Mouse (Mus musculus) hindbrain, postnatal 0 days (tissue): Measurements from ENCODE around the gene Actl11. TPM values are rescaled to one million over a fixed set of nuclear protein-coding genes. Genes with fewer than 3 reads are reported as not detected.

Experiments
- ATAC-seq: fragments of 200-750 bp; cut with Nextera tagmentation; 2 replicates; pipeline ENCODE4 v1.8.0; 2017; ENCODE audit warnings: mild to moderate bottlenecking, moderate TSS enrichment, moderate library complexity
- DNase-seq: peaks from one replicate; pipeline ENCODE4 v3.0.0-alpha.2; 2015; ENCODE audit warnings: low spot score
- H3K27ac ChIP-seq: fragments of 300-500 bp; sonication (generic); 2 replicates; pipeline ENCODE4 v1.5.1; 2014; ENCODE audit warnings: mild to moderate bottlenecking
- H3K27me3 ChIP-seq: fragments of 300-500 bp; sonication (generic); 2 replicates; pipeline ENCODE4 v1.6.1; 2014; ENCODE audit warnings: low read length, mixed read lengths; ENCODE audit not compliant: insufficient read depth
- H3K36me3 ChIP-seq: fragments of 300-500 bp; sonication (generic); 2 replicates; pipeline ENCODE4 v1.6.1; 2014; ENCODE audit warnings: low read length, mixed read lengths; ENCODE audit not compliant: insufficient read depth
- H3K4me1 ChIP-seq: fragments of 300-500 bp; sonication (generic); 2 replicates; pipeline ENCODE4 v1.6.1; 2014; ENCODE audit warnings: antibody characterized with exemption, low read length, mixed read lengths; ENCODE audit not compliant: insufficient read depth
- H3K4me2 ChIP-seq: fragments of 300-500 bp; sonication (generic); 2 replicates; pipeline ENCODE4 v1.6.1; 2014; ENCODE audit warnings: low read depth, mild to moderate bottlenecking, low read length, moderate library complexity, mixed read lengths
- H3K4me3 ChIP-seq: fragments of 300-500 bp; sonication (generic); 2 replicates; pipeline ENCODE4 v1.5.1; 2014; ENCODE audit warnings: low read length
- H3K9ac ChIP-seq: fragments of 300-500 bp; sonication (generic); replicated peaks from 2 replicates; pipeline ENCODE4 v1.6.1; 2014; ENCODE audit warnings: mild to moderate bottlenecking, low read length, moderate library complexity, mixed read lengths
- H3K9me3 ChIP-seq: fragments of 300-500 bp; sonication (generic); 2 replicates; pipeline ENCODE4 v1.6.1; 2016; ENCODE audit warnings: low read length, mixed read lengths
- CTCF ChIP-seq: IDR thresholded peaks from 2 replicates; pipeline ENCODE4 v1.5.1; 2016; ENCODE audit warnings: antibody characterized with exemption, control low read depth, low read depth
- WGBS: fragments of 180-500 bp; shearing (Covaris S2); extraction: QIAGEN DNeasy Blood & Tissue Kit; methylation state at CpG from one replicate; pipeline ENCODE4 v1.1.7; 2014; 5-methylcytosine and 5-hydroxymethylcytosine counted together
- polyA plus RNA-seq: library from polyadenylated mRNA; unstranded; fragments of >200 nt; fragmentation: Nextera tagmentation; extraction: Ambion mirVana; gene quantifications from 2 replicates; pipeline ENCODE4 v1.2.1, GENCODE M21; 2015
- total RNA-seq: library from RNA; depleted of rRNA; stranded (reverse); fragments of >200 nt; gene quantifications from 2 replicates; pipeline ENCODE4 v1.2.3, GENCODE M21; 2014

Actl11 gene
- total and polyA plus RNA-seq, 2 experiments from 2014 or later, result not detected

- Histone ChIP-seq H3K27ac (no peak overlapping the region), H3K36me3 (no peaks in the 10 kb centered on the region), H3K4me3 (no peak overlapping the region), H3K4me1 (0 out of 2 replicates have a peak, but pooled peaks cover 3% of the 10 kb centered on the region), H3K4me2 (no peak overlapping the region), H3K9me3 (no peaks in the 10 kb centered on the region), H3K27me3 (no peaks in the 10 kb centered on the region), H3K9ac (no peak overlapping the region)
- ATAC-seq (no peak), DNase-seq (no peak)
- 71% methylated on average over 14 of the region's 14 CpGs for WGBS
- TF ChIP-seq CTCF, result no peak
Measured at GRCm38 (mm10) chr9:107907801-107908120, 20.5 kb upstream of the Actl11 start.

DNA sequence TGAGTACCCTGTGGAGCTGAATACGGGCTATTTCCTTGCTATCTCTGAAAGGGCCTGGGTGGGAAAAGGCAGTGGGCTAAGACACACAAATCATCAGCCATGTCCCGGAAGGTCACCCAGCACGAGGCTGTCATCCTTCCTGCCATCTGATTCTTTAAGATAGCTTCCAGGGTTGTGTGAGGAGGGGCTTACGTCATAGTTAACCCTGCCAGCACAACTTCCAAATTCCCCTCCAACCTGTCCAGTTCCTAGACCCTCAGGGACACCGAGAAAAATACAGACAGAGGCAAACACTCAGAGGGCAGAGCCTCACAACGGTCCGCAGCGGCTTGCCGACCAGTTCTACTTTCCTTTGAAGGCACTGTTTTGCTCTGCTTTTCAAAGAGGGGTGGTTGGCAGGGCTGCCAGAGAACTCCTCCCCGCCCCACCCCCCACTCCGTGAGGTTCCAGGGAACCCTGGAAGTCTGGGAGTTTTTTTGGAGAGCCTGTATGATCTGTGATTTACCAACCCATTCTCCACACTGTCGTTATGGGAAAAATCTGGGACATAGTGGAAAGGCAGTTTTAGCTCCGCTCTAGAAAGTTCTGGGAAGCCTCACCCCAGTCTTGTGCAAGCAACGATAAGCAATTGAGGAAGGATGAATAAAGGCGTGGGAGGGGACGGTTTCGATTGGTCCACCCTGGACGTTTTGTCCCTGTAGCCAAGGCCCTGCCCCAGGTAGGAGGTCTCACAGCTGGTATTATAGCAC lies 19.7 kb upstream of the Actl11 start:
- Histone ChIP-seq H3K9ac (no peak overlapping the region; the same call in 1 of the 2 replicates), H3K27me3 (no peaks in the 10 kb centered on the region), H3K36me3 (no peaks in the 10 kb centered on the region), H3K4me1 (0 out of 2 replicates have a peak, but pooled peaks cover 3% of the 10 kb centered on the region), H3K4me3 (no peak overlapping the region), H3K9me3 (no peaks in the 10 kb centered on the region), H3K4me2 (no peak overlapping the region), H3K27ac (no peak overlapping the region)
- DNase-seq, result no peak
- ATAC-seq, result no peak
- 27% methylated on average over 18 of the region's 18 CpGs for WGBS
- no peak for TF ChIP-seq CTCF

GRCm38 (mm10) chr9:107910025-107910769 lies 18.1 kb upstream of the Actl11 start:
- H3K9ac ChIP-seq, result no peak overlapping the region
- DNase-seq, result no peak
- no peak for ATAC-seq
- 0 out of 2 replicates have a peak, but pooled peaks cover 3% of the 10 kb centered on the region for H3K4me1 ChIP-seq
- no peak overlapping the region for H3K27ac ChIP-seq
- no peaks in the 10 kb centered on the region for H3K27me3 ChIP-seq
- H3K4me2 ChIP-seq, result no peak overlapping the region
- 89% methylated on average over 15 of the region's 15 CpGs for WGBS
- no peak overlapping the region for H3K4me3 ChIP-seq
- no peak for TF ChIP-seq CTCF
- H3K36me3 ChIP-seq, result no peaks in the 10 kb centered on the region
- no peaks in the 10 kb centered on the region for H3K9me3 ChIP-seq

DNA sequence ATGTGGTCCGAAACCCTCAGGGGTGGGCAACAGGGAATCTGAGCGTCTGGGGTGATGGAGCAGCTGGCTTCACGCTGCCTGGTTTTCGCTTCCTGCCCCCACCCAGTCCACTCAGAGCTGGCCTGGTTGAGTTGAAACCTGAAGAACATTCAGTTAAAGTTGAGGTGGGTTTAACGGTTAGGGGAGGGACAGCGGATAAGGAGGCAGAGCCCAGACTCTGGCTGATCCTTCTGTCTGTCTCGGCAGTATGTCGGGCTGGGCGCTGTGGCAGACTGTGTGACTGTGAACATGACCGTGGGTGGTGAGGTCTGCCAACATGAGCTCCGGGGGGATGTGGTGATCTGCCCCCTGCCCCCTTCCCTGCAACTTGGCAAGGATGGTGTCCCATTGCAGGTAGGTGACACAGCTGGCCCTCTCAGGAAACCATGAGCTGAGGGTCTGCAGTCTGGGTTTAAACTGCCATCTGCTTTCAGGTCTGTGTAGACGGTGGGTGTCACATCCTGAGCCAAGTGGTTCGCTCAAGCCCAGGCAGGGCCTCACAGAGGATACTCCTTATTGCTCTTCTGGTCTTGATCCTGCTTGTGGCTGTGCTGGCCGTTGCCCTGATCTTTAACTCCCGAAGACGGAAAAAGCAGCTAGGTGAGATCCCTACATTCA lies 13.4 kb upstream of the Actl11 start:
- H3K36me3 ChIP-seq, result no peaks in the 10 kb centered on the region
- WGBS, result 73% methylated on average over 16 of the region's 16 CpGs
- no peaks in the 10 kb centered on the region for H3K9me3 ChIP-seq
- ATAC-seq (no peak), DNase-seq (no peak)
- H3K4me3 ChIP-seq, result no peak overlapping the region
- TF ChIP-seq CTCF, result no peak
- no peak overlapping the region for H3K27ac ChIP-seq
- no peak overlapping the region for H3K4me2 ChIP-seq
- H3K27me3 ChIP-seq, result no peaks in the 10 kb centered on the region
- H3K4me1 ChIP-seq, result peaks cover 8% of the 10 kb centered on the region
- H3K9ac ChIP-seq, result no peak overlapping the region

- H3K9me3 ChIP-seq, result no peaks in the 10 kb centered on the region
- peaks cover 8% of the 10 kb centered on the region for H3K4me1 ChIP-seq
- DNase-seq, result peak; percentile 76
- TF ChIP-seq CTCF, result no peak
- H3K4me2 ChIP-seq, result no peak overlapping the region; the same call in 1 of the 2 replicates
- no peak overlapping the region for H3K9ac ChIP-seq
- no peak overlapping the region for H3K27ac ChIP-seq
- no peak overlapping the region for H3K4me3 ChIP-seq
- ATAC-seq, result peak; percentile 41
- WGBS, result 21% methylated on average over 13 of the region's 13 CpGs
- no peaks in the 10 kb centered on the region for H3K27me3 ChIP-seq
- H3K36me3 ChIP-seq, result no peaks in the 10 kb centered on the region
Measured at GRCm38 (mm10) chr9:107917895-107918608, 10.2 kb upstream of the Actl11 start.

DNA sequence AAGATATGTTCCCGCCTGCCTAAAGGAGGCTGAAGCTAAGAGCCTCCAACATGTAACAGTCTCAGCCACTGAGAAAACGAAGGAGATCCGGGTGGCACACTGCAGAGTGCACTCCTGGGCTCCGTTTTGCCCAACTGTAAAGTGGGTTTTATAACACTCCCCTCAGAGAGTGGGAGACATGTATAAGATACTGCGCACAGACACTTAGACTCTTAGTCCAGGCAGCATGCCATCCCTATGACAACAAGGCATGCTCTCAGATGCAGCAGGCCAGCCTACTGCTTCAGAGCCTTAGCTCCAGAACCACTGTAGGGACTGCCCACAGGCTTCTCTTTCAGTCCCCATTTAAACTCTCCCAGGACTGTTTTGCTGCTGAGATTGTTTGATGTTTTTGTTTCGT lies 9.4 kb upstream of the Actl11 start:
- H3K27ac ChIP-seq, result no peak overlapping the region
- ATAC-seq (no peak), DNase-seq (no peak)
- H3K4me2 ChIP-seq, result no peak overlapping the region
- H3K36me3 ChIP-seq, result no peaks in the 10 kb centered on the region
- WGBS, result 81% methylated on average over 6 of the region's 6 CpGs
- H3K4me3 ChIP-seq, result no peak overlapping the region
- TF ChIP-seq CTCF, result no peak
- H3K4me1 ChIP-seq, result peaks cover 13% of the 10 kb centered on the region
- no peaks in the 10 kb centered on the region for H3K9me3 ChIP-seq
- no peaks in the 10 kb centered on the region for H3K27me3 ChIP-seq
- no peak overlapping the region for H3K9ac ChIP-seq
